Mouse (Mus musculus): ENCODE measurements around the gene Abca7. TPM values are rescaled to one million over a fixed set of nuclear protein-coding genes. Genes with fewer than 3 reads are reported as not detected.
A peak's percentile ranks its signal among the peaks of the same experiment; 100 is the strongest.
"Not testable (repeated sequence)": the region's sequence is repeated elsewhere in the genome, so short reads cannot be mapped to it uniquely, and the experiment has no call there.

Gene Abca7
- total RNA-seq, 1 experiment from 2014 or later: 18.7 TPM

- DNase-seq: no peak
Measured at GRCm38 (mm10) chr10:80022164-80022563, 25.9 kb downstream of the Abca7 start.

- DNase-seq: no peak
Measured at GRCm38 (mm10) chr10:80022806-80023205, 26.5 kb downstream of the Abca7 start.

- DNase-seq: no peak
Measured at GRCm38 (mm10) chr10:80023758-80024157, 27.5 kb downstream of the Abca7 start.

GRCm38 (mm10) chr10:80024229-80025043 is 28.1 kb downstream of the Abca7 start:
- DNase-seq: no peak

GRCm38 (mm10) chr10:80025044-80025347 is 28.7 kb downstream of the Abca7 start:
- no peak for DNase-seq

- DNase-seq: no peak
Measured at GRCm38 (mm10) chr10:80025463-80025862, 29.2 kb downstream of the Abca7 start.

GRCm38 (mm10) chr10:80025889-80026288 is 29.6 kb downstream of the Abca7 start:
- DNase-seq: peak; percentile 47

GRCm38 (mm10) chr10:80027681-80028520 is 31.6 kb downstream of the Abca7 start:
- no peak for DNase-seq

GRCm38 (mm10) chr10:80028521-80028846 is 32.2 kb downstream of the Abca7 start:
- DNase-seq: no peak

GRCm38 (mm10) chr10:80030191-80030590 is 33.9 kb downstream of the Abca7 start:
- no peak for DNase-seq

GRCm38 (mm10) chr10:80030736-80031135 is 34.4 kb downstream of the Abca7 start:
- DNase-seq: no peak

- DNase-seq: peak; percentile 88
Measured at GRCm38 (mm10) chr10:80032799-80033480, 36.6 kb downstream of the Abca7 start.

- peak; percentile 77 for DNase-seq
Measured at GRCm38 (mm10) chr10:80033511-80034391, 37.5 kb downstream of the Abca7 start.

- no peak for DNase-seq
Measured at GRCm38 (mm10) chr10:80035148-80035547, 38.9 kb downstream of the Abca7 start.

- DNase-seq: no peak
Measured at GRCm38 (mm10) chr10:80035686-80036085, 39.4 kb downstream of the Abca7 start.

GRCm38 (mm10) chr10:80036832-80037231 is 40.5 kb downstream of the Abca7 start:
- no peak for DNase-seq

GRCm38 (mm10) chr10:80039559-80039979 is 43.3 kb downstream of the Abca7 start, which contains the start of gene Polr2e:
Gene Polr2e, minus strand, starts transcription at chr10:80039795.
- peak; percentile 98 for DNase-seq

GRCm38 (mm10) chr10:80041409-80042060 is 45.2 kb downstream of the Abca7 start:
- DNase-seq: not testable (repeated sequence)

- DNase-seq: no peak
Measured at GRCm38 (mm10) chr10:80044087-80044486, 47.8 kb downstream of the Abca7 start.

- not testable (repeated sequence) for DNase-seq
Measured at GRCm38 (mm10) chr10:80045364-80045763, 49.1 kb downstream of the Abca7 start.

GRCm38 (mm10) chr10:80045766-80046165 is 49.5 kb downstream of the Abca7 start:
- no peak for DNase-seq

Measured in adrenal gland, postnatal 14 days (tissue).